In the genomic region with DNA sequence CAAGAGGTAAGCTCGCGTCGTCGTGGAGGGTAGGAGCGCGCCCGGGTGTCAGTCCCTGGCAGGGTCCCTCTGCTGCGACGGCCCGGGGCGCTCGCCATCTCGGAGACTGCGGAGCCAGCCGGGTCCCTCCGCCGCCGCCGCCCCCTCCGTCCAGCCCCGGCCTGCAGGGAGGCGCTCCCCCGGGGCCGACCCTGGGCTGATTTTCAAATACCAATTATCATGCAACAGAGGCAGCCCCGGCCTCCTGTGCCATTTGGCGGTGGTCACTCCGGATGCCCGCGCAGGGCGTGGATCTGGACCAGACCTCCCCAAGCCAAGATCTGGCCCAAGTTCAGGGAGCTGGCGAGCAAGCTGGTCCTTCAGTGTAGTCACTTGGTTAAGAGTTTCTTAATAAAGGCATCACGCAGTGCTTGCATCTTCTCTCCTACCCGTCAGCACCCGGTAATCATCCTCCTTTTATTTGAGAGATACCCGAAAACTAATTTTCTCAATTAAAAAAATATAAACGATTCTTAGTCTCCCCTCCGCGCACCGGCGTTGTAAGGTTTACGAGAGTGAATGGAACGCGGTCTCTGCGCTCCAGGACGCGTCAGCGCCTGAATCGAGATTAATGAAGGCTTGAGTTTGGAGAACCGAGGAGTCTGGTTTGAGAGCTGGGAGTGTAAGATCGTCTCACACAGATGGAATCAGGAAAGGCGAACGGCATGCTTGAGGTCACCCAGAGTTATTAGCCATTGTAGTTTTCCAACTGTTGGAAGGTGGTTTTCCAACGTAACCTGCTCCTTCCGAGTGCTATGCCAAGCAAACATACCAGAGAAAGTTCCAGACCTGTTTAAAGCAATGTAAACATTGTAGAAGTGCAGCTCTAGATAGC, we compare ENCODE assay signal across 8 mouse cellular contexts. TPM values are rescaled to one million over a fixed set of nuclear protein-coding genes. Genes with fewer than 3 reads are reported as not detected.
DNase-seq lines count a peak whose midpoint lies in the region; ATAC-seq and TF ChIP-seq lines count a peak whose summit lies in the region.

No protein-coding gene starts in this region.

- DNase-seq in right cerebral cortex, adult 18-20 months = peak; percentile 55
- DNase-seq in right cerebral cortex, postnatal 25 days = no peak
- DNase-seq in right cerebral cortex, adult 2 months (ENCODE audit: low spot score in 2 of 2) = no peak

- H3K4me1 ChIP-seq in bone marrow macrophage, adult 2 months (ENCODE audit: control insufficient read depth, insufficient read depth, low read length) = peaks cover 49% of the 10 kb centered on the region
- H3K4me1 ChIP-seq in hindbrain, embryonic 12.5 days = peaks cover 53% of the 10 kb centered on the region
- peaks cover 78% of the 10 kb centered on the region for H3K4me1 ChIP-seq in liver, embryonic 12.5 days
- peaks cover 60% of the 10 kb centered on the region for H3K4me1 ChIP-seq in neural tube, embryonic 13.5 days (replicated peaks)

- WGBS in hindbrain, embryonic 12.5 days = under 1% methylated on average over 54 of the region's 54 CpGs
- WGBS in liver, embryonic 12.5 days (ENCODE audit: insufficient replicate concordance) = 2% methylated on average over 54 of the region's 54 CpGs
- whole genome bisulfite sequencing in neural tube, embryonic 13.5 days = under 1% methylated on average over 53 of the region's 54 CpGs

- ATAC-seq in erythroblast, adult 5-6 weeks (replicated peaks; ENCODE audit: low FRiP score, poor library complexity, severe bottlenecking) = peak; percentile 32; the same call in 1 of the 2 replicates
- peak; percentile 75 for ATAC-seq in hindbrain, embryonic 12.5 days (ENCODE audit: low FRiP score)
- ATAC-seq in liver, embryonic 12.5 days = peak; percentile 19
- ATAC-seq in neural tube, embryonic 13.5 days (ENCODE audit: low read depth) = peak; percentile 83

- peaks cover 4% of the 10 kb centered on the region; the same call in 1 of the 2 replicates for H3K36me3 ChIP-seq in hindbrain, embryonic 12.5 days
- H3K36me3 ChIP-seq in liver, embryonic 12.5 days = peaks cover 32% of the 10 kb centered on the region
- peaks cover 15% of the 10 kb centered on the region for H3K36me3 ChIP-seq in neural tube, embryonic 13.5 days

- no peaks in the 10 kb centered on the region for H3K9me3 ChIP-seq in hindbrain, embryonic 12.5 days (replicated peaks)
- no peaks in the 10 kb centered on the region; the same call in 1 of the 2 replicates for H3K9me3 ChIP-seq in liver, embryonic 12.5 days (replicated peaks)
- H3K9me3 ChIP-seq in neural tube, embryonic 13.5 days = no peaks in the 10 kb centered on the region

- H3K4me3 ChIP-seq in bone marrow macrophage, adult 2 months (ENCODE audit: insufficient read depth, low read length) = peak overlapping the region; percentile 92
- H3K4me3 ChIP-seq in hindbrain, embryonic 12.5 days = peak overlapping the region; percentile 57
- peak overlapping the region; percentile 92 for H3K4me3 ChIP-seq in liver, embryonic 12.5 days
- H3K4me3 ChIP-seq in neural tube, embryonic 13.5 days = peak overlapping the region; percentile 89

- no peaks in the 10 kb centered on the region for H3K27me3 ChIP-seq in hindbrain, embryonic 12.5 days
- H3K27me3 ChIP-seq in liver, embryonic 12.5 days (replicated peaks) = no peaks in the 10 kb centered on the region
- H3K27me3 ChIP-seq in neural tube, embryonic 13.5 days = no peaks in the 10 kb centered on the region

- no peak for TF ChIP-seq POLR2A in bone marrow macrophage, adult 2 months (IDR thresholded peaks at IDR 0.05; ENCODE audit: borderline replicate concordance, low read depth, low read length)

- H3K9ac ChIP-seq in hindbrain, embryonic 12.5 days = peak overlapping the region; percentile 80
- H3K9ac ChIP-seq in liver, embryonic 12.5 days = peak overlapping the region; percentile 96
- peak overlapping the region; percentile 95 for H3K9ac ChIP-seq in neural tube, embryonic 13.5 days

- H3K27ac ChIP-seq in bone marrow macrophage, adult 2 months (ENCODE audit: insufficient read depth, low read depth, low read length) = peak overlapping the region; percentile 74
- H3K27ac ChIP-seq in hindbrain, embryonic 12.5 days = peak overlapping the region; percentile 98
- peak overlapping the region; percentile 100 for H3K27ac ChIP-seq in liver, embryonic 12.5 days
- peak overlapping the region; percentile 98 for H3K27ac ChIP-seq in neural tube, embryonic 13.5 days (replicated peaks)

- H3K4me2 ChIP-seq in hindbrain, embryonic 12.5 days (replicated peaks) = peak overlapping the region; percentile 69
- H3K4me2 ChIP-seq in liver, embryonic 12.5 days = peak overlapping the region; percentile 89
- peak overlapping the region; percentile 70 for H3K4me2 ChIP-seq in neural tube, embryonic 13.5 days

- TF ChIP-seq CTCF in bone marrow macrophage, adult 2 months (IDR thresholded peaks at IDR 0.05; ENCODE audit: low read depth, low read length) = no peak

RNA-seq across cellular contexts. Expression of a gene that starts 0.6 kb away (rescaled TPM):
- 122 and 132 TPM in 2 replicates for polyA plus RNA-seq in bone marrow macrophage, adult 2 months (2012; ENCODE audit: insufficient read depth, insufficient read length, missing spikeins)
- total RNA-seq in erythroblast, adult 5-6 weeks (2015; ENCODE audit: low replicate concordance) = 15.7 and 16.9 TPM in 2 replicates
- total RNA-seq in erythroblast, adult 5-6 weeks (2017; ENCODE audit: low replicate concordance) = 27.2 and 32.7 TPM in 2 replicates
- polyA plus RNA-seq in hindbrain, embryonic 12.5 days (2016; fragmentation: Nextera tagmentation; extraction: Ambion mirVana) = 76.2 and 77.6 TPM in 2 replicates
- 26.9 and 27.5 TPM in 2 replicates for polyA plus RNA-seq in liver, embryonic 12.5 days (2016; fragmentation: Nextera tagmentation; extraction: Ambion mirVana)
- polyA plus RNA-seq in neural tube, embryonic 13.5 days (2015; fragmentation: Nextera tagmentation; extraction: Ambion mirVana) = 57.6 and 67.0 TPM in 2 replicates

Comparison
In these comparisons a context has a peak if more than half of its experiments do, and no peak if none do; other contexts are left out.
1. ATAC-seq: peak in every context shown above with its lines; median percentile 83 in neural tube, embryonic 13.5 days; 75 in hindbrain, embryonic 12.5 days; 32 in erythroblast, adult 5-6 weeks; 19 in liver, embryonic 12.5 days.